Mouse (Mus musculus) frontal cortex, postnatal 36 days (tissue): ENCODE data around the gene Olfr1480.

Experiments used
- DNase-seq, 2 experiments: peaks; one replicate each; pipeline ENCODE4 v3.0.0; 2022; ENCODE audit warnings: low spot score in 2 of 2

The Olfr1480 gene

GRCm38 (mm10) chr19:13527613-13528012 is at the start of gene Olfr1480:
Olfr1480 (plus strand) TSS chr19:13527913.
- no peak for DNase-seq

GRCm38 (mm10) chr19:13480096-13480495 is 47.6 kb upstream of the Olfr1480 start, which contains the start of gene Olfr1475:
Olfr1475 (minus strand) TSS chr19:13480196.
- DNase-seq, result no peak

GRCm38 (mm10) chr19:13500246-13500645 is 27.5 kb upstream of the Olfr1480 start, which contains the start of gene Olfr1477:
Olfr1477 (plus strand) TSS chr19:13500546.
- DNase-seq, result no peak
